Mouse (Mus musculus) induced T-regulatory cell, adult 2 months (primary cell): ENCODE results near the gene Iqcf6.

Experiments
- DNase-seq: peaks from one replicate; pipeline ENCODE4 v3.0.0-alpha.2; 2012; ENCODE audit warnings: low read depth

Iqcf6 gene

DNA sequence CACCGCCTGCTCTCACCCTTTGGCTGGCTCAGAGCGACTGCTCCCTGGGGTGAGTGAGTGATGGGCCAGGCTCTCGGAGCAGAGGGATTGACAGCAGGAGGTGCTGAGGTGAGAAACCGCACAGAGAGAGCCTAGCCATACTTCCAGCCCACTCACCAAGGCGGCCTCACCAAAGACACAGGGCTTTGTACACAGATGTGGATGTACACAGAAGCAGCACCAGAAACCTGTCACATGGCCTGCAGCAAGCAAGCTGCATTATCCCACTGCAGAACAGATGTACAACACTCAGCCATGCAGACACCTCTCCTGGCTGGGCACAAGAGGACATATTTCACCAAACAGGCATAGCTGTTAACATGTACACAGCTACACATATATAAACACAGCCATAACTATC, 31.2 kb downstream of the Iqcf6 start:
- DNase-seq = no peak

- DNase-seq = no peak
Observed at GRCm38 (mm10) chr9:106659441-106659840, 33.1 kb downstream of the Iqcf6 start.

DNA sequence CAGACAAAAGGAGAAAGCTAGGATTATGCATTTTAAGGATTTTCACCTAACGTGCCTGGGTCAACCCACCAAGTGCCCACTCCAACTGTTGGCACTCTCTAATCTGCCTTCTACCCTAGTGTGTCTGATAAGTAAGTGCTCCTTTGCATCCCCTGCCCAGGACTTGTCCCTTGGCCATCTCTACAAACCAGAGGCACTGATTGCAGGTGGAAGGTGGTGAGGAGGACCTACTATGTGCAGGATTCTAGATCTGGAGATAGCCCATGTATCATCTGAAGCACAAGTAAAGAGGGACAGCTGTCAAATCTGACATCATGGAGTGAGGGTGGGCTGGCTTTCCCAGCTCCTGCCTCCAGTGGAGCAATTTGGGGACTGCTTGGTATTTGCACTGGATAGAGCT, 33.6 kb downstream of the Iqcf6 start:
- DNase-seq = no peak

GRCm38 (mm10) chr9:106663200-106663599, 36.8 kb downstream of the Iqcf6 start:
- no peak for DNase-seq

GRCm38 (mm10) chr9:106664433-106664832, 38.1 kb downstream of the Iqcf6 start:
- no peak for DNase-seq

DNA sequence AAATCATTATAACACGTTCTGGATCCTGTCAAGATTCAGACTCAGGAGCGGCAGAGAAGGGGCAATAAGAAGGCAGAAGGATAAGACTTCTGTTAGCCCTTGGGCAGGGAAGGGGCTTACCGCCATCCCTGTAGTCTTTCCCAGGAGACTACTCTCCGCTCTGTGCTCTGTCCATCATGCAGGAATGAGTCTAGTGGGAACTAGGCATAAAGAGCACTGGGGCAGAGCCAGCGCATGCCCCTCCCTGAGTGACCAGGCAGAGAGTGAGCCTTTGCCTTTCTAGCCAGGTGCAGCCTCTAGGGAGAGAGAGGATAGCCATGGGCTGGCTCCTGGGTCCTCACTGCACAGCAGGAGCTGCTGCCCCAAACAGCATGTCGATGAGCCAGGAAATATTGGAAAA, 38.5 kb downstream of the Iqcf6 start:
- no peak for DNase-seq

- no peak for DNase-seq
Observed at GRCm38 (mm10) chr9:106673860-106674259, 47.5 kb downstream of the Iqcf6 start.

DNA sequence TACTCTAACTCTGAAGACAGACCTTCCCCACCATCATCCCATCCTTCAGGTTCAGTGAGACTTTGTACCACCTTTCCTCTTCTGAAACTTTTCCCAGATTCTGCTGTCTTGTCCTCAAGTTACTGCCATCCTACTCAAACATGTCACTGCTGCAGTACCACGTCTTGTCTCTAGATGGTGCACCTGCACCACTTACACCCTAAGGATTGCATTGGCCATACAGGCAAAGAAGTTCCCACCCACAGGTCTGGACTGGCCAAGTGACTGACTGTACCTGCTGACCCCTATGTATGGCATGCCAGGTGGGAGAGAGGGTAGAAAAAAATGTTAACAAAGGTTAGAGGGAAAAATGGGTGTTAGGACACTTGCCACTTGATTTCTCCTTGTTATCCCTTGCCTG, 49.1 kb downstream of the Iqcf6 start:
- peak; percentile 87 for DNase-seq

- no peak for DNase-seq
Observed at GRCm38 (mm10) chr9:106675965-106676364, 49.6 kb downstream of the Iqcf6 start.

DNA sequence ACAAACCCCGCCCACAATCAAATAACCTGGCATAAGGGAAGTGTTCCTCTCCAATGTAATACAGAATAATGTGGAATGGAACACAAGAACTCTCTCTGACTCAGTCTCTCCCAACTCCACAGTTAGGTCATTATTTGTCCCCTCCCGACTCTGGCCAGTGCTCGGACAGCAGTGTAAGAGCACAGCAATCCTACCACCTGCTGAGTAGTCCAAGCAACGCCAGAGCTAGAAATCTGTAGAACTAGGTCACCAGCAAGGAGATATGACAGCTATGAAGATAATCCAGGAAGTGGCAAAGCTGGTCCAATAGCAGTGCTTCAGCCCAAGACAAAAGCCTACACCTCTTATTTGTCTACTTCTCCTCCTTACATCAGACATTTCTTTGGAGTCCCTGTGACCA, 50.2 kb downstream of the Iqcf6 start:
- DNase-seq = no peak
